Mouse (Mus musculus): ENCODE results near the gene Zfp882.
"Not testable (repeated sequence)": the region's sequence is repeated elsewhere in the genome, so short reads cannot be mapped to it uniquely, and the experiment has no call there.

Gene Zfp882

DNA sequence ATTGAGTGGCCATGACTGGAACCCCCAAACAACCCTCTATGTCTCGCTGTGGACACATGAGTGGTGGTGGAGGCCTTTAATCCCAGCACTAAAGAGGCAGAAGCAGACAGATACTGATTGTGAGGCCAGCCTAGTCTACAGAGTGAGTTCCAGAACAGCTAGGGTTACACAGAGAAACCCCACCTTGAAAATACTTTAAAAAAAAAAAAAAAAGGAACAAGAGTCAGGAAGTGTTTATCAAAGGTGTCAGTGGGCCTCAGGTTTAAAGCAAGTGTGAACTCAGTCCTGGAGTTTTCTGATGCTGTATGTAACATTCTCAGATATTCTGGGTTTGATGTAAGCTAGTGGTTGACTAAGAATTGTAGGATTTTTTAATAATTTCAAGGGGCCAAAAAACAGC is 44.1 kb downstream of the Zfp882 start:
- no peak for DNase-seq (ENCODE audit: low spot score)

- DNase-seq (ENCODE audit: low spot score), result not testable (repeated sequence)
These were observed 44.7 kb downstream of the Zfp882 start for GRCm38 (mm10) chr8:71952961-71953700.

DNA sequence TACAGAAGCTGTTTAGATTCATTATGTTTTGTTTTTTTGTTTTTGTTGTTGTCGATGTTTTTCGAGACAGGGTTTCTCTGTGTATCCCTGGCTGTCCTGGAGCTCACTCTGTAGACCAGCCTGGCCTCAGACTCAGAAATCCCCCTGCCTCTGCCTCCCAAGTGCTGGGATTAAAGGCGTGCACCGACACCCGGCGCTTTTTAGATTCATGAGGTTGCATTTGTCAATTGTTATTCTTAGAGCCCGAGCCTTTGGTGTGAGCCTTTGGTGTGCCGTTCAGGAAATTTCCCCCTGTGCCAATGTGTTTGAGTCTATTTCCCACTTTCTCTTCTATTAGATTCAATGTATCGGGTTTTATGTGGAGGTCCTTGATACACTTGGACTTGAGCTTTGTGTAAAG is 46.3 kb downstream of the Zfp882 start:
- no peak for DNase-seq (ENCODE audit: low spot score)

- no peak for DNase-seq (ENCODE audit: low spot score)
These were observed 52.1 kb downstream of the Zfp882 start for GRCm38 (mm10) chr8:71960483-71960882.

DNA sequence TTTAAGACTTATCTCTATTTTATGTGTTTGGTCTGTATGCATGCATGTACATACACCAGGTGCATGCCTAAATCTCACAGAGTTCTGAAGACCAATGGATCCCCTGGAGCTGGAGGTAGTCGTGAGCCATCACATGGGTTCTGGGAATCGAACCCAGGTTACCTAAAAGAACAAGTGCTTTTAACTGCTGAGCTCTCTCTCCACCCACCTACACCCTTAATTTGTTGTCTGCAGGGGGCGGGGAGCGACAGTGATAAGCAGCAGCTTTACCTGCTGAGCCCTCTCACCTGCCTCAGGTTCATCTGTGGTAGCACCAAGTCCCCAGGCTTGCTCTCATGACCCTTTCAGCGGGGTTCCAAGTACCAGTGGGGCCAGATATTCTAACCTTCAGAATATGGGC is 53.4 kb downstream of the Zfp882 start:
- DNase-seq (ENCODE audit: low spot score), result no peak

- DNase-seq (ENCODE audit: low spot score), result no peak
These were observed 55.6 kb downstream of the Zfp882 start for GRCm38 (mm10) chr8:71964051-71964450.

- peak; percentile 43 for DNase-seq (ENCODE audit: low spot score)
These were observed 56.8 kb downstream of the Zfp882 start for GRCm38 (mm10) chr8:71965166-71965565.

Data from testis, postnatal 14 days (tissue).